Mouse (Mus musculus) lung, postnatal 0 days (tissue): Measurements from ENCODE around the gene Wdr63. TPM values are rescaled to one million over a fixed set of nuclear protein-coding genes. Genes with fewer than 3 reads are reported as not detected.

Experiments
- ATAC-seq: fragments of 200-750 bp; cut with Nextera tagmentation; 2 replicates; pipeline ENCODE4 v1.8.0; 2017; ENCODE audit warnings: moderate library complexity
- DNase-seq: peaks from one replicate; pipeline ENCODE4 v3.0.0-alpha.2; 2016; ENCODE audit warnings: low spot score
- H3K27ac ChIP-seq: fragments of 300-500 bp; sonication (generic); 2 replicates; pipeline ENCODE4 v1.5.1; 2014; ENCODE audit warnings: antibody characterized with exemption, mild to moderate bottlenecking, low read length, mixed read lengths
- H3K27me3 ChIP-seq: fragments of 300-500 bp; sonication (generic); replicated peaks from 2 replicates; pipeline ENCODE4 v1.6.1; 2014; ENCODE audit warnings: low read length, mixed read lengths; ENCODE audit not compliant: insufficient read depth
- H3K36me3 ChIP-seq: fragments of 300-500 bp; sonication (generic); 2 replicates; pipeline ENCODE4 v1.6.1; 2014; ENCODE audit warnings: low read length, mixed read lengths; ENCODE audit not compliant: insufficient read depth
- H3K4me1 ChIP-seq: fragments of 300-500 bp; sonication (generic); 2 replicates; pipeline ENCODE4 v1.6.1; 2014; ENCODE audit warnings: antibody characterized with exemption, low read depth, low read length, mixed read lengths; ENCODE audit not compliant: insufficient read depth
- H3K4me2 ChIP-seq: fragments of 300-500 bp; sonication (generic); replicated peaks from 2 replicates; pipeline ENCODE4 v1.6.1; 2014; ENCODE audit warnings: low read depth, mild to moderate bottlenecking, low read length, moderate library complexity, mixed read lengths
- H3K4me3 ChIP-seq: fragments of 300-500 bp; sonication (generic); 2 replicates; pipeline ENCODE4 v1.5.1; 2014; ENCODE audit warnings: low read depth, low read length
- H3K9ac ChIP-seq: fragments of 300-500 bp; sonication (generic); replicated peaks from 2 replicates; pipeline ENCODE4 v1.6.1; 2014; ENCODE audit warnings: low read depth, mild to moderate bottlenecking
- H3K9me3 ChIP-seq: fragments of 300-500 bp; sonication (generic); 2 replicates; pipeline ENCODE4 v1.6.1; 2016; ENCODE audit warnings: low read length, mixed read lengths
- CTCF ChIP-seq: IDR thresholded peaks from 2 replicates; pipeline ENCODE4 v1.5.1; 2016; ENCODE audit warnings: antibody characterized with exemption, mild to moderate bottlenecking
- EP300 ChIP-seq: IDR thresholded peaks from 2 replicates; pipeline ENCODE4 v1.6.1; 2016; ENCODE audit warnings: antibody characterized with exemption, mild to moderate bottlenecking, control low read depth
- WGBS: fragments of 180-500 bp; shearing (Covaris S2); extraction: QIAGEN DNeasy Blood & Tissue Kit; methylation state at CpG from one replicate; pipeline ENCODE4 v1.1.7; 2014; 5-methylcytosine and 5-hydroxymethylcytosine counted together
- polyA plus RNA-seq: library from polyadenylated mRNA; unstranded; fragments of >200 nt; fragmentation: Nextera tagmentation; extraction: Ambion mirVana; gene quantifications from 2 replicates; pipeline ENCODE4 v1.2.1, GENCODE M21; 2015

The Wdr63 gene
- polyA plus RNA-seq, 1 experiment from 2014 or later = 2.9 TPM

DNA sequence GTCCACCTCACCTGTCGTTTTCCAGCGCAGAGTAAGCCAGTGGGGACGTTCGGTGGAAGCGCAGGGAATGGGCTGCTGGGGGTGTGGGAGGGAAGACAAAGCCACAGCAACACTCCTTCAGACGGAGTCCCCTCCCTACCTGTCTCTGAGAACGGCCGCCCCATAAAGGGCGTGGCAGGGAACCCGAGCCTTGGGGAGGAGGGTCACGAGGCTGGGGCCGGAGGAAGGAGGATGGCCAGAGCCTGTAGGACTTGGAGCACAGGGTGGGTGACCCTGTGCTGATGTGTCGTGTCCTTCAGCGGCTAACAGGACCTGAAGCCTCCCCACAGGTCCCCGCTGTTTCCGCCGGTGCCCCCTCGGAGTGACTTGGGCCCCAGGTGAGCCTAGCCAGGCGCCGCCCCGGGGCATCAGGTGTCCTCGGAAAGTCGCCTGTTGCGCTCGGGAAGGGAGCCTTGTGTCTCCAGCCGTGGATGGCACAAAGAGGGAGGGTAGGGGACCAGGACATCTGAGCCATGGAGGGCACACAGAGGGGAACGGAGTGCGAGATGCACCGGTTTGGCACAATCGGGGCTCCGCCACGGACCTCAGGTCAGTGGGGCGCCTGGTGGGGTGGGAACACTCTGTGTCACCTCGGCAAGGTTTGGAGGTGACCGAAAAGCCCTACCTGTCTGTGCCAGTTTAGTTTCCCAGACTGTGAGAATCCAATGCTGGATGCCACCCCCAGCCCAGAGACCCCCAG is 9.5 kb upstream of the Wdr63 start, which contains the start of gene Mcoln3:
TSS of gene Mcoln3 (plus strand) at position 193 of the 739 bp plus-strand sequence.
- H3K9me3 ChIP-seq = no peaks in the 10 kb centered on the region
- WGBS = 10% methylated on average over 35 of the region's 35 CpGs
- peak within 1 kb of the TSS; percentile 34; the same call in 1 of the 2 replicates for H3K4me2 ChIP-seq
- H3K27me3 ChIP-seq = 0 out of 2 replicates have a peak, but pooled peaks cover 9% of the 10 kb centered on the region
- H3K4me3 ChIP-seq = 0 out of 2 replicates have a peak within 1 kb of the TSS, but pooled peaks have one; percentile 4
- H3K27ac ChIP-seq = no peak within 1 kb of the TSS
- peak; percentile 21 for DNase-seq
- H3K9ac ChIP-seq = no peak within 1 kb of the TSS
- H3K4me1 ChIP-seq = no peaks in the 10 kb centered on the region
- no peaks in the 10 kb centered on the region for H3K36me3 ChIP-seq
- peak; percentile 41 for ATAC-seq
- TF ChIP-seq CTCF (no peak), EP300 (no peak)

DNA sequence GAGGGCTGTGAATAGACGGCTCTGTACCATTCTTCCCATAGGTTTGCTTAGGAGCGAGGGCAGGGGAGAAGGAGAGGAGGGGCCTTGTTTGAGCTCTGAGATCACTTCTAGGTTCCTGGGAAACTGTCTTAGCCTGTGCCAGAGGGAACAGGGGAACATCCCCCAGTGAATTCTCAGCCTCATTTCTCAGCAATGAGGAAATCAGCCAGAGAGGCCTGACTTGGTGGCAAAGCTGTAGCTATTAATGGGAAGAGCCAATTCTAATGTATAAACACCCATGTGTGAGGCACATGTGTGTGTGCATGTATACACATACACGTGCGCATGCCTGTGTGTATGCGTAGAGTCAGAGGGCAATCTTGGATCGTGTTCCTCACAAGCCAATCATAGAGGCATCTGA is 3.0 kb upstream of the Wdr63 start:
- Histone ChIP-seq H3K27ac (no peak overlapping the region), H3K36me3 (no peaks in the 10 kb centered on the region), H3K4me2 (no peak overlapping the region), H3K27me3 (no peaks in the 10 kb centered on the region), H3K9me3 (no peaks in the 10 kb centered on the region), H3K4me1 (no peaks in the 10 kb centered on the region), H3K4me3 (no peak overlapping the region), H3K9ac (no peak overlapping the region)
- WGBS = 55% methylated on average over 6 of the region's 6 CpGs
- ATAC-seq (no peak; the same call in 1 of the 2 replicates), DNase-seq (no peak)
- TF ChIP-seq EP300 (no peak), CTCF (no peak)

DNA sequence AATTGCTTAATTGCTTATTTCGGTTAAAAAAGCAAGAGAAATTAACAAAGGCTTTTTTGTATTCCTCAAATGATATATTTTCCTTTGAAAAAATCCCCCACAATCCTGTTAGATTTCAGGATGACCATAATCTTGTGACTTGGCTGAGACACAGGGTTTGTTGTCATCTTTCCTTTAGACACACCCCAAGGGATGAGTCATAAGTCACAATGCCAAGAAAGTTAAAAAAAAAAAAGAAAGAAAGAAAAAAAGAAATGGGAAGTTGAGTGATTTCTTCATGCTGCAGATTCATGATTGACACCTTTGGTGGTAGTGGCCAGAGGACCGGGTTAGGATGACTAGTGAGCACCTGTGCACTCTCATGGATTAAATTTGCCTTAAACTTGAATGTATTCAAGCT is 2.4 kb upstream of the Wdr63 start:
- Histone ChIP-seq H3K4me1 (no peaks in the 10 kb centered on the region), H3K4me3 (no peak overlapping the region), H3K4me2 (no peak overlapping the region), H3K9ac (no peak overlapping the region), H3K36me3 (no peaks in the 10 kb centered on the region), H3K9me3 (no peaks in the 10 kb centered on the region), H3K27ac (no peak overlapping the region), H3K27me3 (no peaks in the 10 kb centered on the region)
- DNase-seq (peak; percentile 29), ATAC-seq (no peak)
- 57% methylated on average over 2 of the region's 2 CpGs for WGBS
- TF ChIP-seq EP300 = no peak
- TF ChIP-seq CTCF = no peak

DNA sequence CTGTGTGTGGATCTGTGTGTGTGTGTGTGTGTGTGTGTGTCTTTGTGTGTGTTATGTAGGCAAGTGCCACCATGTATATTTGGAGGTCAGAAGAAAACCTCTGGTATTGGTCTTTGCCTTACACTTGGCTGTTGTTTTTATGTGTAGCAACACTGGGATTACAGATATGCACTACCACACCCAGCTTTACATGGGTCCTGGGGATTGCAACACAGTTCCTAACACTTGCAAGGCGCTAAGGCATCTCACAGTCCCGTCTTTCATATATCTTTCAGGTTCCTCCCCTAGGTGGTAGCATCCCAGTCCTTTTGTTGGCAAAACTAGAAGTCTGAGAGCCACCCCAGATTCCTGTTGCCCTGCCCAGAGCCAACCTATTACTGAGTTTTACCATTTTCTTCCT is 1.0 kb upstream of the Wdr63 start:
- no peak overlapping the region for H3K4me3 ChIP-seq
- no peak for ATAC-seq
- H3K4me1 ChIP-seq = no peaks in the 10 kb centered on the region
- no peaks in the 10 kb centered on the region for H3K27me3 ChIP-seq
- no peak overlapping the region for H3K4me2 ChIP-seq
- no peaks in the 10 kb centered on the region for H3K36me3 ChIP-seq
- DNase-seq = no peak
- no peaks in the 10 kb centered on the region for H3K9me3 ChIP-seq
- TF ChIP-seq CTCF (no peak), EP300 (no peak)
- no peak overlapping the region for H3K9ac ChIP-seq
- no peak overlapping the region for H3K27ac ChIP-seq
- WGBS = 57% methylated on average over 2 of the region's 2 CpGs

DNA sequence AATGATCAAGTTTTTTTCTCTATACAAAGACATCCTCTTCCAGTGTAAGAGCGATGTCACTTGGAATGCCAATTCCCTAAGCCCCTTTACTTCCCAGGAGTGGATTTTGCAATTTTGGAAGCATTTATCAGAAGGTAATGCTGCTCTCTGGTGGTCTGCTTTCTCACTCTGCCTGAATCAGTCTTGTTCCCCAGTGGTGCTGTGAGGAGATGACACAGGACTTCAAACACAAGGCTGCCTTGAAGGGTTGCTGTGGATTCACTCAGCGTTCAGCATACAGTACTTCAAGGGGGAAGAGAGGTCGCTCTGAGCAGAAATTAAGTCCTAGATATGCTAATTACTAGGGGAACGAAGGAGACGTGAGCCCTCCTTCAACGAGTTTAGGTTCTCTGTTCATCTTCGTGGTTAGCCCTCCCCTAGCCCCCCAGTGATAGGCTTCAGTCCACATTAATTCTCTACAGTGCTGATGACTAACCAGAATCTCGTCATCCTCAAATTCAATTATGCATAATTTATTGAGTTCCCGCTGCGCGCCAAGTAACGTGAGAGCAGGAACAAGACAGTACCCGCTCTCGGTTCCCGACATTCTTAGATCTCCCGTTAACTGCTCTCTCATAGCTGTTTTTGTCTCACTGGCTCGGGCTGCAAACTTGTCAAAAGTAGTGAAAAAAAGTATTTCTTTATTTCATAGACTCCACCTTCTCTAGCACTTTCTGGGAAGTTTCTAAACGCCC is 647 bp downstream of the Wdr63 start:
- 7% methylated on average over 18 of the region's 18 CpGs for WGBS
- no peaks in the 10 kb centered on the region for H3K27me3 ChIP-seq
- no peaks in the 10 kb centered on the region for H3K36me3 ChIP-seq
- H3K9me3 ChIP-seq = no peaks in the 10 kb centered on the region
- H3K4me2 ChIP-seq = peak overlapping the region; percentile 60
- H3K27ac ChIP-seq = no peak overlapping the region
- ATAC-seq = peak; percentile 63
- H3K9ac ChIP-seq = no peak overlapping the region
- peak; percentile 56 for DNase-seq
- H3K4me3 ChIP-seq = peak overlapping the region; percentile 32
- peak; percentile 46 for TF ChIP-seq CTCF
- no peak for TF ChIP-seq EP300
- H3K4me1 ChIP-seq = no peaks in the 10 kb centered on the region

DNA sequence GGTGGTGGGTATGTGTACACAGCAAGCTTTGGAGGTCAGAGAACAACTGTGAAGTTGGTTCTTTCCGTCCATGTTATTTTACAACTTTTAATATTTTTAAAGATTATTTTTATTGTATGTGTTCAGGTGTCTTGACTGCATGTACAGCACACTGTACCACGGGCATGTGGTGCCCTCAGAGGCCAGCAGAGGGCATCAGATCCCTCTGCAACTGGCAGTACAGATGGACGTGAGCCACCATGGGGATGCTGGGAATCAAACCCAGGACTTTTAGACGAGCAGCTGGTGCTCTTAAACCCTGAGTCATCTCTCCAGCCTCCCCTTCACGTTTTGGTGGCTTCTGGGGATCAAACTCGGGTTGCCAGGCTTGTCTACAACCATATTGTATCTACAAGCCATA is 5.9 kb downstream of the Wdr63 start:
- TF ChIP-seq EP300 = no peak
- peak; percentile 32; the same call in 1 of the 2 replicates for TF ChIP-seq CTCF
- no peak for ATAC-seq
- H3K27ac ChIP-seq = no peak overlapping the region
- no peaks in the 10 kb centered on the region for H3K4me1 ChIP-seq
- WGBS = 49% methylated on average over 6 of the region's 6 CpGs
- H3K4me2 ChIP-seq = no peak overlapping the region
- H3K36me3 ChIP-seq = no peaks in the 10 kb centered on the region
- no peak overlapping the region for H3K9ac ChIP-seq
- no peak overlapping the region for H3K4me3 ChIP-seq
- no peaks in the 10 kb centered on the region for H3K27me3 ChIP-seq
- no peak for DNase-seq
- H3K9me3 ChIP-seq = no peaks in the 10 kb centered on the region
